Mouse (Mus musculus): ENCODE measurements around the gene Capza1.

Gene Capza1

GRCm38 (mm10) chr3:104788561-104789311, 75.6 kb downstream of the Capza1 start:
- DNase-seq (ENCODE audit: low spot score in 2 of 2) = peak; percentile 71 to 84

- DNase-seq (ENCODE audit: low spot score in 2 of 2) = no peak
These were observed 76.2 kb downstream of the Capza1 start, which contains the start of gene Rhoc for GRCm38 (mm10) chr3:104788075-104788474. TSS of gene Rhoc (plus strand) at chr3:104788375.

GRCm38 (mm10) chr3:104785284-104785683, 79.0 kb downstream of the Capza1 start:
- DNase-seq (ENCODE audit: low spot score in 2 of 2) = no peak

GRCm38 (mm10) chr3:104783971-104784500, 80.3 kb downstream of the Capza1 start:
- no peak for DNase-seq (ENCODE audit: low spot score in 2 of 2)

GRCm38 (mm10) chr3:104782061-104782681, 82.1 kb downstream of the Capza1 start:
- no peak for DNase-seq (ENCODE audit: low spot score in 2 of 2)

- no peak for DNase-seq (ENCODE audit: low spot score in 2 of 2)
These were observed 82.8 kb downstream of the Capza1 start, which contains the start of gene Fam19a3 for GRCm38 (mm10) chr3:104781471-104781903. TSS of gene Fam19a3 (minus strand) at chr3:104781840.

GRCm38 (mm10) chr3:104780561-104781420, 83.5 kb downstream of the Capza1 start, which contains the start of gene Ppm1j:
TSS of gene Ppm1j (plus strand) at chr3:104781056.
- peak; percentile 54 to 74 for DNase-seq (ENCODE audit: low spot score in 2 of 2)

- no peak for DNase-seq (ENCODE audit: low spot score in 2 of 2)
These were observed 84.4 kb downstream of the Capza1 start for GRCm38 (mm10) chr3:104779949-104780348.

- DNase-seq (ENCODE audit: low spot score in 2 of 2) = no peak
These were observed 87.0 kb downstream of the Capza1 start for GRCm38 (mm10) chr3:104777342-104777741.

GRCm38 (mm10) chr3:104773301-104773700, 91.0 kb downstream of the Capza1 start:
- DNase-seq (ENCODE audit: low spot score in 2 of 2) = no peak
